In genomic region chr11:58306860-58307308, GRCm38 (mm10) we compare ENCODE assay signal across 8 mouse cellular contexts. TPM values are rescaled to one million over a fixed set of nuclear protein-coding genes. Genes with fewer than 3 reads are reported as not detected.
A peak's percentile ranks its signal among the peaks of the same experiment; 100 is the strongest.
DNase-seq lines count a peak whose midpoint lies in the region; ATAC-seq and TF ChIP-seq lines count a peak whose summit lies in the region.

TSS of gene Zfp692 (plus strand) at chr11:58307069.

- H3K4me1 ChIP-seq in forebrain, embryonic 11.5 days (replicated peaks; ENCODE audit: control insufficient read depth, insufficient read depth, low read length): peaks cover 2% of the 10 kb centered on the region; the same call in 1 of the 2 replicates
- H3K4me1 ChIP-seq in heart, embryonic 16.5 days (ENCODE audit: control insufficient read depth, insufficient read depth, low read length): peaks cover 14% of the 10 kb centered on the region
- peaks cover 25% of the 10 kb centered on the region for H3K4me1 ChIP-seq in liver, embryonic 16.5 days (ENCODE audit: control insufficient read depth, low read depth, low read length)
- peaks cover 25% of the 10 kb centered on the region for H3K4me1 ChIP-seq in neural tube, embryonic 13.5 days (replicated peaks)
- peaks cover 10% of the 10 kb centered on the region for H3K4me1 ChIP-seq in testis, adult 2 months (ENCODE audit: control insufficient read depth, insufficient read depth, low read length)

- peak; percentile 74 for ATAC-seq in forebrain, embryonic 11.5 days (replicated peaks; ENCODE audit: low FRiP score)
- peak; percentile 55 for ATAC-seq in heart, embryonic 16.5 days (replicated peaks; ENCODE audit: extremely low read depth, insufficient read depth, low FRiP score)
- ATAC-seq in liver, embryonic 16.5 days (ENCODE audit: low read depth): peak; percentile 57
- ATAC-seq in neural tube, embryonic 13.5 days (ENCODE audit: low read depth): peak; percentile 87

- peak within 1 kb of the TSS; percentile 69 for H3K9ac ChIP-seq in forebrain, embryonic 11.5 days (ENCODE audit: low read length)
- peak within 1 kb of the TSS; percentile 82 for H3K9ac ChIP-seq in heart, embryonic 16.5 days (ENCODE audit: low read length)
- H3K9ac ChIP-seq in liver, embryonic 16.5 days (ENCODE audit: low read depth, low read length): peak within 1 kb of the TSS; percentile 81
- H3K9ac ChIP-seq in neural tube, embryonic 13.5 days: peak within 1 kb of the TSS; percentile 76

- peak within 1 kb of the TSS; percentile 48 for H3K4me3 ChIP-seq in forebrain, embryonic 11.5 days (ENCODE audit: low read depth, low read length)
- H3K4me3 ChIP-seq in heart, embryonic 16.5 days (ENCODE audit: low read length): peak within 1 kb of the TSS; percentile 69
- H3K4me3 ChIP-seq in liver, embryonic 16.5 days (ENCODE audit: low read depth, low read length): peak within 1 kb of the TSS; percentile 76
- H3K4me3 ChIP-seq in neural tube, embryonic 13.5 days: peak within 1 kb of the TSS; percentile 53
- peak within 1 kb of the TSS; percentile 89 for H3K4me3 ChIP-seq in testis, adult 2 months (ENCODE audit: control insufficient read depth, low read depth, low read length)

- TF ChIP-seq CTCF in testis, adult 2 months (IDR thresholded peaks at IDR 0.05; ENCODE audit: control insufficient read depth, insufficient read depth, insufficient replicate concordance, low read depth, low read length): no peak

- peak; percentile 74 to 75 for DNase-seq in CD8-positive naive resting alpha-beta T cell, adult 2 months (ENCODE audit: low read depth in 2 of 2, low spot score in 2 of 2)
- DNase-seq in c-Kit-positive CD71-negative TER-119-negative erythroid progenitor cells, embryonic 14.5 days (ENCODE audit: low read depth): peak; percentile 80
- peak; percentile 98 for DNase-seq in forebrain, embryonic 11.5 days (ENCODE audit: low spot score)
- DNase-seq in kidney, postnatal 4 days: peak; percentile 95 to 97

- H3K9me3 ChIP-seq in forebrain, embryonic 11.5 days (ENCODE audit: control insufficient read depth, low read length): no peaks in the 10 kb centered on the region
- H3K9me3 ChIP-seq in heart, embryonic 16.5 days (replicated peaks; ENCODE audit: control insufficient read depth, low read length): no peaks in the 10 kb centered on the region
- H3K9me3 ChIP-seq in liver, embryonic 16.5 days (replicated peaks; ENCODE audit: control insufficient read depth, low read length): no peaks in the 10 kb centered on the region
- H3K9me3 ChIP-seq in neural tube, embryonic 13.5 days: no peaks in the 10 kb centered on the region

- WGBS in forebrain, embryonic 11.5 days: 0% methylated on average over 34 of the region's 34 CpGs
- under 1% methylated on average over 34 of the region's 34 CpGs for WGBS in heart, embryonic 16.5 days
- under 1% methylated on average over 34 of the region's 34 CpGs for WGBS in liver, embryonic 16.5 days (ENCODE audit: insufficient replicate concordance)
- WGBS in neural tube, embryonic 13.5 days: under 1% methylated on average over 34 of the region's 34 CpGs

- no peaks in the 10 kb centered on the region for H3K27me3 ChIP-seq in forebrain, embryonic 11.5 days (ENCODE audit: control insufficient read depth, insufficient read depth, low read length)
- H3K27me3 ChIP-seq in heart, embryonic 16.5 days (ENCODE audit: control insufficient read depth, insufficient read depth, low read length): no peaks in the 10 kb centered on the region
- no peaks in the 10 kb centered on the region for H3K27me3 ChIP-seq in liver, embryonic 16.5 days (ENCODE audit: control insufficient read depth, insufficient read depth, low read depth, low read length)
- no peaks in the 10 kb centered on the region for H3K27me3 ChIP-seq in neural tube, embryonic 13.5 days
- H3K27me3 ChIP-seq in testis, adult 2 months (ENCODE audit: control insufficient read depth, insufficient read depth, low read length): no peaks in the 10 kb centered on the region

- no peaks in the 10 kb centered on the region for H3K36me3 ChIP-seq in forebrain, embryonic 11.5 days (ENCODE audit: control insufficient read depth, insufficient read depth, low read length)
- no peaks in the 10 kb centered on the region for H3K36me3 ChIP-seq in heart, embryonic 16.5 days (ENCODE audit: control insufficient read depth, insufficient read depth)
- H3K36me3 ChIP-seq in liver, embryonic 16.5 days (ENCODE audit: control insufficient read depth, insufficient read depth): no peaks in the 10 kb centered on the region
- H3K36me3 ChIP-seq in neural tube, embryonic 13.5 days: peaks cover 20% of the 10 kb centered on the region
- H3K36me3 ChIP-seq in testis, adult 2 months (ENCODE audit: control insufficient read depth, insufficient read depth, low read length): no peaks in the 10 kb centered on the region

- peak within 1 kb of the TSS; percentile 83 for H3K4me2 ChIP-seq in forebrain, embryonic 11.5 days (ENCODE audit: low read depth, low read length, severe bottlenecking)
- peak within 1 kb of the TSS; percentile 99 for H3K4me2 ChIP-seq in heart, embryonic 16.5 days (ENCODE audit: low read depth, low read length)
- H3K4me2 ChIP-seq in liver, embryonic 16.5 days (ENCODE audit: low read depth, low read length): peak within 1 kb of the TSS; percentile 100
- H3K4me2 ChIP-seq in neural tube, embryonic 13.5 days: peak within 1 kb of the TSS; percentile 80

- no peak within 1 kb of the TSS; the same call in 1 of the 2 replicates for H3K27ac ChIP-seq in forebrain, embryonic 11.5 days (ENCODE audit: low read depth, low read length)
- H3K27ac ChIP-seq in heart, embryonic 16.5 days (ENCODE audit: low read length): peak within 1 kb of the TSS; percentile 39
- peak within 1 kb of the TSS; percentile 78 for H3K27ac ChIP-seq in liver, embryonic 16.5 days (ENCODE audit: low read length)
- peak within 1 kb of the TSS; percentile 71 for H3K27ac ChIP-seq in neural tube, embryonic 13.5 days (replicated peaks)
- peak within 1 kb of the TSS; percentile 30 for H3K27ac ChIP-seq in testis, adult 2 months (ENCODE audit: control insufficient read depth, insufficient read depth, low read depth, low read length)

- TF ChIP-seq POLR2A in testis, adult 2 months (IDR thresholded peaks at IDR 0.05; ENCODE audit: control insufficient read depth, low read depth, low read length): 0 out of 2 replicates have a peak, but pooled peaks have one; percentile 37

RNA-seq across cellular contexts. Expression of gene Zfp692, which starts in this region (rescaled TPM):
- polyA plus RNA-seq in forebrain, embryonic 11.5 days (2014; fragmentation: Nextera tagmentation; extraction: Ambion mirVana): 17.4 and 20.0 TPM in 2 replicates
- 15.0 and 16.6 TPM in 2 replicates for polyA plus RNA-seq in heart, embryonic 16.5 days (2015; fragmentation: Nextera tagmentation; extraction: Ambion mirVana)
- polyA plus RNA-seq in liver, embryonic 16.5 days (2015; fragmentation: Nextera tagmentation; extraction: Ambion mirVana): 9.8 and 10.1 TPM in 2 replicates
- 25.6 and 26.9 TPM in 2 replicates for polyA plus RNA-seq in neural tube, embryonic 13.5 days (2015; fragmentation: Nextera tagmentation; extraction: Ambion mirVana)
- 11.2 and 14.0 TPM in 2 replicates for polyA plus RNA-seq in testis, adult 2 months (2012; rRNA removed)
